Mouse (Mus musculus): ENCODE results near the gene Nfasc.

Nfasc gene

DNA sequence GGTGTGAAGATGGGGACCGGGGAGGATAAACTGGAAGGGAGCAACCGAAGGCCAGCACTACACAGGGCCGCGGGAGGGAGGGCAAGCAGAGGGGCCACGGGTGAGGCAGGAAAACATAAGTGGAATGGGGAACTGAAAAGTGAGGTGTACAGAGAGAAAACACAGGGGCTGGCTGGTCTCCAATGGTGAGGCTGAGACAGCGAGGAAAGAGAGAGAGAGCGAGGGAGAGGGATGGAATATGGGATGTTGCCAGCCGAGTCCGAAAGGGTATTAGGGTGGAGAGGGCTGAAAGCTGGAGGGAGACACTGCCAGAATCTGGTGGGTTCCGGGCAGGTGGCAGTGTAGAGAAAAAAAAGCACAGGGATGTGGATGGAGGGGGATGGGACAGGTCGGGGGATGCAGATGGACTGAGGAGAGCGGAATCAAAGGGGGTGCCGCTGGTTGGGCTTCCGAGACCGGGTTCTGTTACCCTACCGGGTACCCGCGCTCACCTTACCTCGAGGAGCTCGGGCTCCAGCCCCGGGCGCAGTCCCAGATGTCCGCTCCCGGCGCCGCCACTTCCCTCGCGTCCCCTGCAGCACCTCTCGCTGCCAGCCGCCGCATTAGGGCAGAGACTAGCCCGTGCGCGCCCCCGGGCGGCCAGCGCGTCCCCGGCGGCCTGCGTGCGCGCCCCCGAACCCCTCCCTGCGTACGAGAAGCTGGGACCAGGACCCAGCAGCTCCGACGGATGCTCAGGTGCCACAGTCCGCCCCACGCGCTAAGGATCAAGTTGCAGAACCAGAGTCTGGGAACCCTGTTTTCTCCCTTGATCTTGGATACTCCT, at the start of gene Nfasc:
TSS of gene Nfasc (minus strand) at position 623 of the 823 bp plus-strand sequence.
- DNase-seq: peak; percentile 63

DNA sequence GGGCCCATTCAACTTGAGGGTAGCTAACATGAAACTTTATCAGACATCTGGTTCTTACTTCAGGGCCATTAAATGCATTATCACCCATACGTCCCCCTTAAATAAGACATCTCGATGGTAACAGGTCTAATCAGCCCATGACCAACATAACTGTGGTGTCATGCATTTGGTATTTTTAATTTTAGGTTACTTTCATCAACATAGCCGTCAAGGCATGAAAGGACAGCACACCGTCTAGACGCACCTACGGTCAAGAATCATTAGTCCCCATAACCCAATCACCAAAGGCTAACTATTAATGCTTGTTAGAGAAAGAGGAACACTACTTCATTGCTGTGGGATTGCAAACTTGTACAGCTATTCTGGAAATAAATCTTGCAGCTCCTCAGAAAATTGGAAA, 49.5 kb upstream of the Nfasc start:
- no peak for DNase-seq

DNA sequence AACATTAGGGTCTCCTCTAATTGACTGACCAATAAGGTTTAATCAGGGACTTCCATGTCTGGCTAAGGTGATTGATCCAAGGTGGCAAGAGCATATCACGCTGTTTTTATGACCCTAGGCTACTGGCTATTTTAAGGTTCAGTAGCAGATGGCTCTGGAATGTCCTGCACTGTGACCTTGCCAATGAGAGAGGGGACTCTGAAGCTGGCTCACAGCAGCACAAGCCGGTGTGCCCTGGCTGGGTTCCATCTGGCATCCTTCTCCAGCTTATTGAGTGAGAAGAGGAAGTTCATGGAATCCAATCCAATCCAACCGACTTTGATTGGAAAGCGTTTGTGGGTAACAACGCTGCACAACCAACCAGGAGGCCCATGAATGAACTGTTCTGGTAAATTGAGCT, 45.3 kb upstream of the Nfasc start:
- no peak for DNase-seq

DNA sequence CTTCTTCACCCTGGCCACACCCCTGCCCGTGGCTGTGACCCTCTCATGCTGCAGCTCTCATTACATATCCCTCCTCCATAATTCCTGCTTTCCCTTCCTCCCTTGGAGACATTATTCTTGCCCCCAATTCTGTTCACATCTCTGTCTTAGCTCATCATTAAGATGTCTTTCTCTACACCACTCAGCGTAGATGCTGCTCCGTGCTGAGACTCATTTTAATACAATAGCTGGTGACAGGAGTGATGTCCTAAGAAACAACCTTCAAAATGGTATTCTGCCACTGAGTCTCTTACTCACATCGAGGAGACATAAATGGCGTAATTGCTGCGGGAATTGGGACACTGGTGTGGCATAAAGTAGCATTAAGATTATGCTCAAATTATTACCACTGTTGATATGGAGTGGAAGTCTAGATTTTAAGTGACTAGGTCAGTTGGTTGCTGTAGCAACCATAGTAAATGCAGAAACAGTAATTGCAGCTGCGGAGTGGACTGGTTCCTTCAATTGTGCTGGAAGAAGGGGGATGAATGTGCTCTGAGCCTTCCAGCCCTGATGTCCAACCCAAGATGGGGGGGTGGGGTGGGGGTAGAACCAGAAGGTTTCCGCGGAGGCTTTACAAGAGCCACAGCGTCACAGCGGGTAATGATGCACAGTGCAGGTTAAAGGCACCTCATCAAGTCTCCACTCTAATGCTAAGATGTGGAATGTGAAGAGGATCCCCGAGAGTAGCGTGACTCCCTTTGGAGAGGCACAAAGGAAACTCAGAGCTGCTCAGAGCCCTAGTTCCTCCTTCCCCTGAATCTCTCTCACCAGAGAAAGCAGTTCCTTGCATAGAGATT, 40.2 kb upstream of the Nfasc start:
- no peak for DNase-seq

DNA sequence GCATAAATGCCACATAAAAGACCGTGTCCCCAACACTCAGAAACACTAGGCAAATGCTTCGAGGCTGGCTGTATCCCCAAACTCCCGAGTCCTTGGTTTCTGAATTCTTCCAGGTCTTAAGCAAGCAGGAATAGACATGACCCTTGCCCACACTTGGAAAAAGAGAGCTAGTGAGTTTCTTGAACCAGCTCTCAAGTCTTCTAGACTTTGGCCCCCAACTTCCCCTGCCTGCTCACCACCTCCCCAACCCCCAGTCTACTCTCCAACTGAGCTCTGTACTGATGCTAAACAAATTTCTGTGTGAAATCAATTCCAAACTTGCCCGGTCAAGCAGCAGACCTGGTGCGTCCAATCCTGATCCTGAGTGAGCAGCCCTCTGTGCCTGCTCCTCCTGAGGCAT, 39.4 kb upstream of the Nfasc start:
- no peak for DNase-seq

DNA sequence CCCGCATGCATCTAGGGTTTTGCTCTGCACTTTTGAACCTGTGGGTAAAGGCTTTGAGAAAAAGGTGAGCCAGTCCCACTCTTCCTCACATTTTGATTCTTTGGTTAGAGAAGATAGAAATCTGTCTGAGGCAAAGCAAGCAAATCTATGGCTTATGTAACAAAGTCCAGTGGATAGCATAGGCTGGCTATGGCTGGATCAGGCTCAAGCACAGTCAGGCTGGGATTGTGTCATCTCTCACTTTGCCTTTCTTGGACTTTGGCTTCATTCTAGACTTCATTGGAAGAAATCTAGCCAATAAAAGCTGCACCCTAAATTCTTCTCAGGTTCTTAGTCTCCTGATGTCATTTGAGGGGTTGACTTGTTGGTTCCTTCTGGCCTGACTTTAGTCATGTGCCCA, 38.7 kb upstream of the Nfasc start:
- no peak for DNase-seq

DNA sequence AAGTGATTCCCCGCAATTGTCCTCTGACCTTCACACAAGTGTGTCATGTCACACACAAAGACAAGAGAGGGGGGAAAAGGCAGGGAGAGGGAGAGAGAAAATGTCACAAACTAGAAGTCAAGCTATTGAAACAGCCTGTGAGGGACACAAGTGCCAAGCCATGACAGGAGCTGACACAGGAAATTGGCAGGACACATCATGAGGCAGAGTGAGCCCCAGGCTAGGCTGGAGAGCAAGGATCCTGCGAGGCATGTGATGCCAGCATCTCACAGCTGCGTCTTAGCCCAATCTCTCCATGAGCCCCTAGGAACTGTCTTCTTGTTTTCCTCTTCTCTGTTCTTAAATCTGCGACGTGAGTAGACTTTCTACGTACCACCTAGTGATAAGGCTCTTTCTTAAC, 33.4 kb upstream of the Nfasc start:
- no peak for DNase-seq

DNA sequence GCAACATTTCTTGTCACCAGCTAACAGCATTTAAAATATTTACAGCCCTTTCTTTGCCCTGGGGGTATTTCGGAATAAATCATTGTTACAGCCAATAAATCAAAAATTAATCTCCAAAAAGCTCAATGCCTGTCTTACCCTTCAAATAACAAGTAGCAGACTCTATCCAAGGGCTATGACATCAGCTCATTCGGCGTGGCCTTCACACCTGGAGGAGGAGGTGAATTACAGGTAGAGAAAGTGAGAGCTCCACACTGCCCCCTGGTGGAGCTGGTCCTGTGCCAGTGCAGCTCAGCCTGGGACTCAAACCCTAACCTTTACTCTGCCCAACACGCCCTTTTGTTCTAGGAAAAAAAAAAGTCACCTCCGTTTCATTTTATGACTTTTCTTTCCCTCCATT, 29.8 kb upstream of the Nfasc start:
- DNase-seq: peak; percentile 81

DNA sequence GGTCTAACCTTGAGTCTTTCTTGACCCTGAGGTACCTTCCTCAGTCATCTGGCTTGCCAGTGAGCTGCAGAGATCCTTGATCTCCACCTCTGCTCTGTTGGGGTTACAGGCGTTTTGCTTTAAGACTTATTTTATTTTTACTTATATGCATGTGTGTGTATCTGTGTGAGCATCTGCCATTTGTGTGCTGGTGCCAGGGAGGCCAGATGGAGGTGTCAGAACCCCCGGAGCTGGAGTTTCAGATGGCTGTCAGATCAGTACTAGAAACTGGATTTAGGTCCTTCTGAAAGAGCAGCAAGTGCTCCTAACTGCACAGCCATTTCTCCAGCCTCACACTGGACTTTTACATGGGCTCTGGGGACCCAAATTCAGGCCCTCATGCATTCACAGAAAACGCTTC, 28.0 kb upstream of the Nfasc start:
- DNase-seq: no peak

DNA sequence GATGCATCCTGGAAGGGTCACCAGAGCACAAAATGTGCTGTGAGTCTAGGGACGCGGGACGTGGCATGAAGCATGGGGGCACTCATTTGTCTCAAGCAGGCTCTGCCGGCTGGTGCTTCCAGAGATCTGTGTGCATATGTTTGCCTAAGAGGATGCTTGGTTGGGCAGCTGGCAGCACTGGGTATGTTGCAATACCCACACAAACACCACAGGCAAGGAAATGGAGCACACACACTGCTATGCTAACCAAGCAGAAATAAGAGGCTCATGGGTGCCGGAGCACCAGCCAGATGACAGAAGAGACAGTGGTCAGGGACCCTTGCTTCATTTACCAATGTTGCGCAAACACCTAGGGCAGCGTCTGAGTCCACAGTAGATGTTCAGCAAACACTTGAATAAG, 25.8 kb upstream of the Nfasc start:
- no peak for DNase-seq

DNA sequence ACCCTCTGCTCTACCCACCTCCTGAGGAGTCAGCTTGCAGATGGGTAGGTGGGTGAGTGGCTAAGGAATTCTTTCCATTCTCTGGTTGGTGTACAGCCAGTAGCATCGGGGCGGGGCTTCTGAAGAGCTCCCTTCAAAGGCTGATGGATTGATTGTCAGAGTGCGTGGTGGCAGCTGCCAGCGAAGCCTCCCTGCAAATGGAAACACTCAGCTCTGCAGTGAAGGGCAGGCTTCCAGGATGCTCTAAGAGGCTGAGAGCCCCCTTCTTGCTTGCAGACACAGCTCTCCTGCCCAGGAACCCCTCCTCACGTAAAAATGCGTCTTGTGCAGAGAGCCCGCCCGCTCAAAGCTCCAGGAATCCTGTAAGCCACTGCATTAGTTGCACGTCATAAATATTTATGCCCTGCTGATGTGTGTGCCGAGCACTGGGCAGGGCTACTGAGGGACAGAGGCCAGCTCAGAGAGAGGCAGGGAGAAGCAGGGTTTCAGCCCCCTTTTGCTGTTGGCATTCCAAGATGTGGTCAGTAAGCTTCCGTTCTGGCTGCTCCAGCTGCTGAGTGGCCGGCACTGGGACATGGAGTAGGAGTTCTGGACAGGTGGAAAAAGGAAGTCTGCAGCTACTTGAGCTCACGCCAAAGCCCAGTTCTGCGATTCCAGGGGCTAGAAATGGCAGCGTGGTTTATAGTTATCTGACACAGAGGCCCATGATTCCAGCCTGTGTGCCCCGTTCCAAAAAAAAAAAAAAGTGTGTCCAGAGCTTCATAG, 24.5 kb upstream of the Nfasc start:
- no peak for DNase-seq

DNA sequence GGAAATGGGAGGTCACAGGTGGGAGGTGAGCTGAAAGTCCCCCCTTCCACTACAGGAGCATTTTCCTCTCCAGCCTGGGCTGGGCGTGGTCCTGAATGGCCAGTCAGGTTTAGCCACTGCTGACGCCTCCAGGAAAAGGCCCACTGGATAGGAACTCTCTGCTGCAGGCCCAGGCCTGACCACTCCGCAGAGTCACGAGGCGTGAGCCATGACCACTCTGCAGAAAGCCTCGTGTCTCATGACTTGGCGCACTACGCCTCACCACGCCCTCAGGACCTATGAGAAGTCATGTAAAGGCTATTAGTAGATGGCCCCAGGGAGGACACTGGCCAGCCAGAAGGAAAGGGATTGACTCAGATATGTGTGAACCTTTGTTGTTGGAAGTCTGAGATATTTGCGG, 23.6 kb upstream of the Nfasc start:
- no peak for DNase-seq

DNA sequence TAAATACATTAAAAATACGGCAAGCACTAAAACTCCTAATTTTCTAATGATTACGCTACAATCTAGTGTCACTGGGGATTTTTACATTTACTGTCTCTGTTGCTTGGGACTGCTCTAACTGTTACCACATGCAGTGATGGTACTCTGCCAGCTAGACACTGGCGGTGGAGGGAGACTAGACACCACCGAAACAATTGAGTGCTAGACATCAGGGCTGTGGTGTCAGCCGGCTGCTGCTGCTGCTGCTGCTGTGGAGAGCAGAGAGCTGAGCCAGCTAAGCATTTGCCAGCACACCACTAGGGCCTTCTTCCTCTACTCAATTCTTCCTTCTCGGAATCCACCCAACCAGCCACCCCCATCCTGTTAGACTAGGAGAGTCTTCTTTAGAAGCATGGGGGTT, 17.8 kb upstream of the Nfasc start:
- no peak for DNase-seq

DNA sequence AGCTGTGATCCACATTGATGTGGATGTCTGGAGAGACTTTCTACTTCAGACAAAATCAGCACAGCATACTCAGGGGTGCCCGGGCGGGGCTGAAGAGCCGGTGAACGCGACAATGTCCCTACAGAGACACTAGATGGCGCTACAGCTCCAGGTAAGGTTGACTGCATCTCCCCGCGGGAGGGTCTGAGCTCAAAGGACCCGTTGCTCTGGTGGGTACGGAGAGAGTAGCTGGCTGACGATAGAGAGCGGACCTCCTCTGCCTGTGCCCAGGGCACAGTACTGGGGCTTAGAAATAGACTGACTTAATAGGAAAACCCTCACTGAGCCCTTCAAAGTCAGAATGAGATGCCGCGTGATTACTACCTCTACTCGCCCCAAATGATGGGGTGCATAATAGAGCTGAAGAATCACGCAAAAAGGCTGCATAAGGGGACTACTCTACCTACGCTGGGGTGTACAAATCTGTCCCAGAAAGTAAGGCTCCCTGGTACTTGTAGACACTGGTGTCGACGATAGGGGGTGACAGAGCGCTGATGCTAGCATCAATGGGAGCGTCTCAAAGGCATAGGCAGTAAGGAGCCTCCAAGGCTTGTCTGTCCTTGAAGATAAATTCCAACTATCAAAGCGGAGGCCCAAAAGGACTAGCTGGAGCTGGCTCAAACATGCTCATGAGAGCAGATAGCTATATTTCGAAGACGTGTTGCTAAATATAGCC, 17.2 kb upstream of the Nfasc start:
- peak; percentile 44 for DNase-seq

DNA sequence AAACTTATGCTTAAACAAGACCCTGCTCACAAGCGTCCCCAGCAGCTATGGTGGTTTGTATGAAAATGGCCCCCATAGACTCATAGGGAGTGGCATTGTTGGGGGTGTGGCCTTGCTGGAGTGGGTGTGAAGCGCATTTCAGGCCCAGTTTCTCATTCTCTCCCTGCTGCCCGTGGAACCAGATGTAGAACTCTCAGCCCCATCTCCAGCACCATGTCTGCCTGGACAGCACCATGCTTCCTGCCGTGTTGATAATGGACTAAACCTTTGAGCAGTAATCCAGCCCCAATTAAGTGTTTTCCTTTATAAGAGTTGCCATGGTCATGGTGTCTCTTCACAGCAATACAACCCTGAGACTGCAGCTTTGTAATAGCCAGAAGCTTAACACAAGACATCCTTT, 13.6 kb upstream of the Nfasc start:
- DNase-seq: no peak

DNA sequence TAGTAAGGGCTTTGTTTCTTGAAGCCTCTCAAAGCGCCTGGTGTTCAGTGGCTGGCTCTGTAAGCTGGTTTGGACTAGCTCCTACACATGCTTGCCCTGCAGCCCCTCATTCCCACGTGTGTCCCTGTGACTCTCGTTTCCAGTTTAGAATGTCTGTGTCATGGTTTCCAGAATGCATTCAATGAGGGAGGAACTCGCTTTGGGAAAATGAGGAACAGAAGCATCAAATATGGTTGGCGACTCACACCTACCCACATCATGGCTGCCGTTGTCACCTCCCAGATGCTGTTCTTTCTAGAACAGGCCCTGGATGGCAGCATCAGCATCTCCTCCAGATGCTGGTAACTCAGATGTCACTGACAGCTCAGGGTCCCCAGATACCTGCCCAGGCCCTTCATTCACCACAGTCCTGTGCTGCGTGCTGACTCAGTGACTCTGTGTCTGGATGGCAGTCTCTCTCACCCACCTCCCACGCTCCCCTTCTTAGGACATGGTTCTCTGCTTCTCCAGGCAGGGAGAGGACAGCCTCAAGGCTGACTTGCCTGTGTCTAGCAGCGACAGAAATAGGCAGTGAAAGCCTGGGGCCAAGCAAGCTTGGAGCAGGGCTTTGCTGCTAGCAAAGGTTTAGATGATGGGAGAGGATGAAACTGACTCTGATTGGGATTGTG, 7.8 kb upstream of the Nfasc start:
- no peak for DNase-seq

DNA sequence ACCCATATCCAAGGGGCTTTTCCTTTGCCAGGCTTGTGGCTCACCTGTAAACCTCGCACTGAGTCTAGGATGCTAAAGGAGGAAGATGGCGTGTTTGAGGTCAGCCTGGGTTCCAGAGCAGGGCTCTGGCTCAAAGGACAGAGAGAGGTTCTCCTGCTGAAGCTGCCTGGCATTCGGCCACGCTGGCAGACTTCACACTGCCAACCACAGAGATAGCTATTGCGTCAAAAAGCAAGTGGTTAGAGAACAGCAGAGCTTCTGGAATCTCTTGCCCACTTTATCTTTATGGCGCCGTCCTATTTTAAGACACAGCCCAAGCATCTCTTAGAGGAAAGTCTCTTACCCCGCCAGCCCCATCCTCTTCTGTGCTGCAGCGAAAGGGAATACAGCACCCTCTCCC, 4.7 kb upstream of the Nfasc start:
- no peak for DNase-seq

DNA sequence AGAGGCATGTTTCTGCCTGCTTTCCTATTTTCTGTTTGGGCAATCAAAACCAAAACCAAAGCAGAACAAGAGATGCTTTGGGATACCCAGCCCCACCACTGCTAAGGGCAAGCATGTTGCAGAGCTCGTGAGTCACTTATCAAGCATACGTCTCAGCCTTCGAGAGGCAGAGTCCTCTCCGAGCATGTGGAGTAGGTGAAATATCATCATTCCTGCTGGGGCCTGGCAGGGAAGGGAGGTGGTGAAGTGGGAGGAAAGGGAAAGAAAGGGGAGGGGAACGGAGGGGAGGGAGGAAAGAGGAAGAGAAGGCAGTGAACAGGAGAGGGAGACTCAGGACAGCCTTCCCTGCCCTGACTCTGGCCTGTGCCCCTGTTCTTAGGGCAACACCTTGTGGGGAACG, 4.0 kb upstream of the Nfasc start:
- no peak for DNase-seq

DNA sequence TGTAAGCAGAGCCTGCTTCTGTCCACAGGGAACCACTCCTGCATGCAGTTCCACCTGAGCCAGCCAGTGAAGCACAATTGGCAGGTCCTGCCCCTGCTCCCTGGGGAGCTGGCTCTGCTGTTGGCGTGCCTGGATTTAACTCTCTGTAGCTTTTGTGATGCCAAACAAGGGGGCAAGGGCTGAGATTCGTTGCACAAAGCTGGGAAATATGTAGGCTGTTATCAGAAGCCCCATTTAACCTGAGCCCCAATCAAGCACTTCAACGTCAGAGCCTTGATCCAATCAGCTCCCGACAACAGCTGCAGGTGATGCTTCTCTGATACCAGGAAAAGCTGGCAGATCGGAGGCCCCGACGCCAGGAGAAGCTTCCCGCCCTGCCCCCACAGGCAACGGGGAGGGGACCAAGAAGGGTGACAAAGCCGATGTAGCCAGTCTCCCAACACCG, 2.5 kb downstream of the Nfasc start:
- no peak for DNase-seq

DNA sequence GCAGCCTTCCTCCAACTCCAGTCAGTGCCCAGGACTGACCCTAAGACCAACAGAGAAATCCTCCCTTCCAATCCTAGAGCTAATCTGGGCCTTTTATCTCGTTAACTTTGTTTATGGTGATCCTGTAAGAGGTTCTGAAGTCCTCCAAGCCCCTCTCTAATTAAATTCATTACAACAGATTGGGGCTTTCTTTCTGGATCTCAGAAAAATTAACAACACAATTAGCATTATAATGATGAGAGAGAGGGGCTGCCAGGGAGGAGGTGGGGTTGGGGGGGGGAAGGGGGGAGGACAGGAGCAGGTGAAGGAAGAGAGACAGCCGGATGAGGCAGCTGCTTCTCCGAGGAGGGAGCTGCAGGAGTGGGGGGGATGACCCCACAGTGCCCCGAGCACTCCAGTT, 5.4 kb downstream of the Nfasc start:
- DNase-seq: no peak

DNA sequence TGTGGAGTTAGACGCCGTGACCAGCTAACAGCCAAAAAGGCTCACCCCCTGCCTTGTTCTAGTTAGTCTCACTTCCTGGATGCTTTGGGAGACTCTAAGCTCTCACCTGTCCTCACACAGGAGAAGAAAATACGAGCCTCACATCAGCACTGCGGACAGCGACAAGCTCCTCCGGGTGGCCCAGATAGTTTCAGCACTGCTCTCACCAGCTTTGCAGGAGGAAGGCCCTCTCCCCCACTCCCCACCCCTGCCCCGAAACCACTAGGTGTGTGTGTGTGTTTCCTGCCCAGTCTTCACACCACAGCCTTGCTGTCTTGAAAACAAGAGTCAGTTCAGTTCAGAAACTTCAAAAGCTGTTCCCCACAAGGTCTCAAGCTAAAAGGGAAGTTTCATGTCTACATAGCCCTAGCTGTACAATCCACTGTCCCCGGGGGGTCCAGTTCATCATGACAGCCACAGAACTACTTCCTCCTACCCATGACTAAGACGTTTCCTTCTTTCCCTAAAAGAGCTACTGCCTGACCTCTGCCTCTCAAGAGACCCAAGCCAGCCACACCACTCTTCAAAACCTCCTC, 7.6 kb downstream of the Nfasc start:
- DNase-seq: peak; percentile 47

DNA sequence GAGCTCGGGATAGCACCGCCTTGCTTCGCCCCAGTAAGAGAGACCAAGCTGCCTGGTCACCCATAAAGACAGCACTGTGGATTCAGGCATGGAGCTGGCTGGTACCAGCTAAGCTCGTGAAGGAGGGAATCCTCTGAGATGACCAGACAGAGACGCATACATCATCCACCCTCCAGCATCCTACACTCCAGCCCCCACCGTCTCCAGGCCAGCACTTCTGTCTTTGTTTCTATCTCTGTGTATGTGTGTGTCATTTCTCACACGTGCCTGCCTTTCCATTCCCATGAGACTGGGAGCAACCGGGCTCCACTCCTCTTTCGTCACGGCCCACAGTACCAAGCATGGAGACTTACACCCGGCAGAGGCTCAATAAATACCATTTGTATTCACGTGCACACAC, 9.3 kb downstream of the Nfasc start:
- DNase-seq: no peak
